Mouse (Mus musculus) inflammation-experienced regulatory T-cells, adult 6 months (primary cell): ENCODE data around the gene Gm10409. TPM values are rescaled to one million over a fixed set of nuclear protein-coding genes. Genes with fewer than 3 reads are reported as not detected.
"Not testable (repeated sequence)": the region's sequence is repeated elsewhere in the genome, so short reads cannot be mapped to it uniquely, and the experiment has no call there.

Experiments
- ATAC-seq: one replicate; pipeline ENCODE4 v1.8.0; 2017
- polyA plus RNA-seq, 3 experiments: library from polyadenylated mRNA; unstranded; fragments of 100-300 nt; shearing (Covaris generic); gene quantifications; one replicate each; pipeline ENCODE4 v1.2.1; 2017

The Gm10409 gene
- 10 to 100 TPM in 2 of 3 experiments, 1 to 10 TPM in 1; 4.9 to 21.0 (median 11.0) TPM for polyA plus RNA-seq

- ATAC-seq = not testable (repeated sequence)
Measured at GRCm38 (mm10) chr14:3412314-3412713, at the start of gene Gm10409. Gm10409 (plus strand) TSS chr14:3412614.

- not testable (repeated sequence) for ATAC-seq
Measured at GRCm38 (mm10) chr14:3394793-3395192, 17.6 kb upstream of the Gm10409 start, which contains the start of gene Gm10413. Gm10413 (plus strand) TSS chr14:3395093.

GRCm38 (mm10) chr14:3427803-3428202 is 15.4 kb downstream of the Gm10409 start, which contains the start of gene Gm3005:
Gm3005 (plus strand) TSS chr14:3428103.
- not testable (repeated sequence) for ATAC-seq

- not testable (repeated sequence) for ATAC-seq
Measured at GRCm38 (mm10) chr14:3449079-3449478, 36.7 kb downstream of the Gm10409 start, which contains the start of gene Gm10408. Gm10408 (plus strand) TSS chr14:3449379.

Other genes starting within 250 kb of the Gm10409 start
- gene Gm5795, start 224.4 kb upstream of the Gm10409 start, polyA plus RNA-seq = under 1 TPM in 1 of 3 experiments, not detected in 2; 0.30 TPM
- gene D830030K20Rik, start 204.1 kb upstream of the Gm10409 start, polyA plus RNA-seq = 10 to 100 TPM; 11.1 to 51.5 (median 27.2) TPM
- gene Gm2956, start 80.0 kb upstream of the Gm10409 start, polyA plus RNA-seq = 1 to 10 TPM in 2 of 3 experiments, not detected in 1; 1.1 to 1.2 TPM
- not detected for gene Gm10413, start 17.5 kb upstream of the Gm10409 start, polyA plus RNA-seq
- 10 to 100 TPM in 2 of 3 experiments, 1 to 10 TPM in 1; 4.3 to 23.4 (median 12.2) TPM for gene Gm3005, start 15.5 kb downstream of the Gm10409 start, polyA plus RNA-seq
- gene Gm10408, start 36.8 kb downstream of the Gm10409 start, polyA plus RNA-seq = under 1 TPM in 1 of 3 experiments, not detected in 2; 0.50 TPM
- not detected for gene Gm3012, start 221.9 kb downstream of the Gm10409 start, polyA plus RNA-seq
- gene Gm3020, start 239.4 kb downstream of the Gm10409 start, polyA plus RNA-seq = 10 to 100 TPM in 2 of 3 experiments, 1 to 10 TPM in 1; 5.2 to 21.0 (median 11.1) TPM